7 mouse cellular contexts compared by ENCODE assay signal in genomic region chr4:67477264-67477845, GRCm38 (mm10).
DNase-seq lines count a peak whose midpoint lies in the region; ATAC-seq and TF ChIP-seq lines count a peak whose summit lies in the region.

No protein-coding gene starts in this region.

- H3K9me3 ChIP-seq in G1E (replicated peaks): no peaks in the 10 kb centered on the region
- no peaks in the 10 kb centered on the region for H3K9me3 ChIP-seq in hindbrain, embryonic 16.5 days (ENCODE audit: control insufficient read depth, low read length)
- H3K9me3 ChIP-seq in neural tube, embryonic 11.5 days (ENCODE audit: control insufficient read depth, low read length): no peaks in the 10 kb centered on the region

- TF ChIP-seq CTCF in G1E (IDR thresholded peaks at IDR 0.05; ENCODE audit: low read depth, low read length): no peak

- H3K4me2 ChIP-seq in hindbrain, embryonic 16.5 days (ENCODE audit: low read length): no peak overlapping the region
- no peak overlapping the region for H3K4me2 ChIP-seq in neural tube, embryonic 11.5 days (ENCODE audit: low read depth)

- intact Hi-C loops in left cerebral cortex, postnatal 14 days (cut with DNase I): no loop called here

- 12% methylated on average over 6 of the region's 6 CpGs for WGBS in hindbrain, embryonic 16.5 days
- whole genome bisulfite sequencing in neural tube, embryonic 11.5 days: 10% methylated on average over 6 of the region's 6 CpGs

- no peak overlapping the region for H3K27ac ChIP-seq in hindbrain, embryonic 16.5 days (ENCODE audit: low read depth, low read length)
- H3K27ac ChIP-seq in neural tube, embryonic 11.5 days (ENCODE audit: low read depth, low read length): no peak overlapping the region

- H3K4me1 ChIP-seq in G1E (ENCODE audit: insufficient read depth, low read depth, low read length): no peaks in the 10 kb centered on the region
- H3K4me1 ChIP-seq in hindbrain, embryonic 16.5 days (ENCODE audit: control insufficient read depth, insufficient read depth, low read depth, low read length): no peaks in the 10 kb centered on the region
- H3K4me1 ChIP-seq in neural tube, embryonic 11.5 days (ENCODE audit: control insufficient read depth, insufficient read depth, low read length): no peaks in the 10 kb centered on the region

- H3K9ac ChIP-seq in hindbrain, embryonic 16.5 days (ENCODE audit: low read depth, low read length): no peak overlapping the region
- no peak overlapping the region for H3K9ac ChIP-seq in neural tube, embryonic 11.5 days (ENCODE audit: low read length)

- H3K4me3 ChIP-seq in G1E (ENCODE audit: low read depth, low read length): no peak overlapping the region
- no peak overlapping the region for H3K4me3 ChIP-seq in hindbrain, embryonic 16.5 days (ENCODE audit: low read length)
- H3K4me3 ChIP-seq in neural tube, embryonic 11.5 days (ENCODE audit: low read depth, low read length): no peak overlapping the region

- DNase-seq in G1E (ENCODE audit: low spot score): no peak
- peak; percentile 2 for DNase-seq in adrenal gland, adult 8-10 months
- DNase-seq in embryo, embryonic 9.5 days (ENCODE audit: extremely low spot score): peak; percentile 39
- peak; percentile 41 to 65 for DNase-seq in left cerebral cortex, postnatal 14 days (ENCODE audit: low spot score in 2 of 2)
- DNase-seq in neural tube, embryonic 11.5 days (ENCODE audit: low spot score): peak; percentile 49
- no peak for DNase-seq in spleen, postnatal 10 days (ENCODE audit: low spot score in 2 of 2)

- H3K36me3 ChIP-seq in G1E (replicated peaks): no peaks in the 10 kb centered on the region
- no peaks in the 10 kb centered on the region for H3K36me3 ChIP-seq in hindbrain, embryonic 16.5 days (ENCODE audit: control insufficient read depth, insufficient read depth, low read length)
- no peaks in the 10 kb centered on the region for H3K36me3 ChIP-seq in neural tube, embryonic 11.5 days (ENCODE audit: control insufficient read depth, insufficient read depth, low read length)

- H3K27me3 ChIP-seq in G1E (ENCODE audit: insufficient read depth, low read length): no peaks in the 10 kb centered on the region
- H3K27me3 ChIP-seq in hindbrain, embryonic 16.5 days (replicated peaks; ENCODE audit: control insufficient read depth, insufficient read depth, low read length): no peaks in the 10 kb centered on the region
- no peaks in the 10 kb centered on the region for H3K27me3 ChIP-seq in neural tube, embryonic 11.5 days (ENCODE audit: control insufficient read depth, insufficient read depth, low read length)

- peak; percentile 8; the same call in 1 of the 2 replicates for ATAC-seq in G1E (ENCODE audit: extremely low read depth, insufficient number of reproducible peaks, low FRiP score, poor library complexity, severe bottlenecking)
- peak; percentile 93 for ATAC-seq in hindbrain, embryonic 16.5 days
- peak; percentile 89 for ATAC-seq in neural tube, embryonic 11.5 days (ENCODE audit: insufficient read depth, low FRiP score, low TSS enrichment)

Comparison
In these comparisons a context has a peak if more than half of its experiments do, and no peak if none do; other contexts are left out.
1. ATAC-seq: peak in every context shown above with its lines; median percentile 93 in hindbrain, embryonic 16.5 days; 89 in neural tube, embryonic 11.5 days; 8 in G1E.
2. DNase-seq: peak in adrenal gland, adult 8-10 months (single experiment), embryo, embryonic 9.5 days (single experiment), left cerebral cortex, postnatal 14 days (2 of 2) and neural tube, embryonic 11.5 days (single experiment); none in G1E (single experiment) and spleen, postnatal 10 days (0 of 2).